Mouse (Mus musculus) ES-E14 (cell line): ENCODE measurements around the gene Tubb5. TPM values are rescaled to one million over a fixed set of nuclear protein-coding genes. Genes with fewer than 3 reads are reported as not detected.

Experiments
- DNase-seq: peaks from one replicate; pipeline ENCODE4 v3.0.0-alpha.2; 2013; ENCODE audit warnings: low read depth, low spot score
- H3K27ac ChIP-seq: 2 replicates; pipeline ENCODE4 v1.5.1; 2012; ENCODE audit warnings: low read depth, mild to moderate bottlenecking, low read length, moderate library complexity, mixed read lengths; ENCODE audit not compliant: poor library complexity, insufficient read depth, severe bottlenecking
- H3K36me3 ChIP-seq: 2 replicates; pipeline ENCODE4 v1.6.1; 2012; ENCODE audit warnings: mild to moderate bottlenecking, low read length, moderate library complexity, mixed read lengths; ENCODE audit not compliant: control insufficient read depth, poor library complexity, insufficient read depth, severe bottlenecking
- H3K4me1 ChIP-seq, 2 experiments: fragments of 150-350 bp in 1 of 2; sonication (generic) in 1 of 2; 2 replicates each; pipeline ENCODE4 v1.6.1; 2012; ENCODE audit warnings: low read length in 2 of 2, mild to moderate bottlenecking in 1 of 2, mixed read lengths in 1 of 2; ENCODE audit not compliant: control insufficient read depth in 2 of 2, insufficient read depth in 2 of 2, poor library complexity in 1 of 2
- H3K4me3 ChIP-seq, 2 experiments: fragments of 150-350 bp in 1 of 2; sonication (generic) in 1 of 2; 2 replicates each; pipeline ENCODE4 v1.5.1; 2012; ENCODE audit warnings: low read length in 2 of 2, low read depth in 1 of 2, mild to moderate bottlenecking in 1 of 2, mixed read lengths in 1 of 2; ENCODE audit not compliant: insufficient read depth in 1 of 2, poor library complexity in 1 of 2, severe bottlenecking in 1 of 2
- H3K9ac ChIP-seq: 2 replicates; pipeline ENCODE4 v1.6.1; 2012; ENCODE audit warnings: low read depth, mild to moderate bottlenecking, low read length, mixed read lengths; ENCODE audit not compliant: poor library complexity, insufficient read depth, severe bottlenecking
- H3K9me3 ChIP-seq: fragments of 150-350 bp; sonication (generic); 2 replicates; pipeline ENCODE4 v1.6.1; 2012; ENCODE audit warnings: low read depth, mild to moderate bottlenecking, low read length; ENCODE audit not compliant: control insufficient read depth, insufficient read depth
- CHD2 ChIP-seq: IDR thresholded peaks from 2 replicates; pipeline ENCODE4 v1.6.1; 2014; ENCODE audit warnings: mild to moderate bottlenecking, low read depth, low read length, inconsistent platforms
- HCFC1 ChIP-seq: IDR thresholded peaks from 2 replicates; pipeline ENCODE4 v1.6.1; 2012; ENCODE audit warnings: low read length, inconsistent platforms, borderline replicate concordance; ENCODE audit not compliant: insufficient read depth
- MAFK ChIP-seq: IDR thresholded peaks from 2 replicates; pipeline ENCODE4 v1.6.1; 2014; ENCODE audit warnings: mild to moderate bottlenecking, low read depth, low read length, inconsistent platforms; ENCODE audit not compliant: insufficient read depth
- ZC3H11A ChIP-seq: IDR thresholded peaks from 2 replicates; pipeline ENCODE4 v1.6.1; 2012; ENCODE audit warnings: low read depth, mild to moderate bottlenecking, inconsistent platforms, low read length, borderline replicate concordance
- ZNF384 ChIP-seq: IDR thresholded peaks from 2 replicates; pipeline ENCODE4 v1.6.1; 2012; ENCODE audit warnings: low read depth, low read length, inconsistent platforms
- in situ Hi-C, 2 experiments: fragments of 600-800 bp; cut with MboI; formaldehyde crosslinking; loops; one replicate each; pipeline ENCODE4 v1.15.1; 2025; ENCODE audit warnings: low sequenced_read_pairs in 2 of 2, inconsistent platforms in 1 of 2; ENCODE audit not compliant: unreplicated experiment in 2 of 2
- total RNA-seq: library from RNA; depleted of rRNA; stranded (reverse); fragments of 300-350 nt; gene quantifications from 2 replicates; pipeline ENCODE4 v1.2.3, GENCODE M21; 2012

Tubb5 gene
- total RNA-seq, 1 experiment: 1,157 TPM

DNA sequence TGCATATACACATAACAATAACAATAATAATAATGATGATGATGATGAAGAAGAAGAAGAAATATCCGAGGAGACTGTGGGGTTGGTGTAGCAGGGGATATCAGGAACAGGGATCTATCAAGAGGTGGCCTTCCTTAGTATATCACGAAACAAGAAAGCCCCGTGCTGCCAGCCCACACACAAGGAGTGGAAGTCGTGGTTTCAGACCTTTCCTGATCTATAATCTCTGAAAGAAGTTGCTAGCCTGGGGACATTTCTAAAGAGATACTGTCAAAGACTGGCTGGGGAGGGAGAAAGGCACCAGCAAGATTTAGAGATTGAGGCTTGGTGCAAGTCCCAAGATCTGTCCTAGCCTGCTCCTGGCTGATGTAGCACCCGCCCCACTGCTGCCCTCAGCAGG is 41.3 kb downstream of the Tubb5 start:
- TF ChIP-seq ZC3H11A (no peak), ZNF384 (no peak), HCFC1 (no peak), MAFK (no peak), CHD2 (no peak)
- no peaks in the 10 kb centered on the region for H3K36me3 ChIP-seq
- in situ Hi-C loops: no loop called here

GRCm38 (mm10) chr17:35795656-35796055 is 42.5 kb downstream of the Tubb5 start:
- Histone ChIP-seq H3K4me3 (no peak overlapping the region), H3K9me3 (no peaks in the 10 kb centered on the region), H3K9ac (no peak overlapping the region), H3K27ac (no peak overlapping the region), H3K4me1 (no peaks in the 10 kb centered on the region), H3K36me3 (no peaks in the 10 kb centered on the region)
- TF ChIP-seq ZC3H11A (no peak), ZNF384 (no peak), HCFC1 (no peak), MAFK (no peak), CHD2 (no peak)
- DNase-seq: no peak
- in situ Hi-C loops: no loop called here

More for the DNA sequence above, 41.3 kb downstream of the Tubb5 start:
- H3K27ac ChIP-seq: no peak overlapping the region
- H3K4me3 ChIP-seq: no peak overlapping the region
- H3K9me3 ChIP-seq: no peaks in the 10 kb centered on the region
- H3K9ac ChIP-seq: no peak overlapping the region
- 0 out of 4 replicates have a peak, but pooled peaks cover 0 to under 1% of the 10 kb centered on the region in 2 experiments for H3K4me1 ChIP-seq
- DNase-seq: no peak

- no peak overlapping the region for H3K9ac ChIP-seq
- TF ChIP-seq CHD2 (no peak), ZC3H11A (no peak), MAFK (no peak), ZNF384 (no peak), HCFC1 (no peak)
- H3K9me3 ChIP-seq: no peaks in the 10 kb centered on the region
- no peak overlapping the region for H3K4me3 ChIP-seq
- H3K4me1 ChIP-seq: no peaks in the 10 kb centered on the region
- no peaks in the 10 kb centered on the region for H3K36me3 ChIP-seq
- in situ Hi-C loops: no loop called here
- no peak for DNase-seq
- no peak overlapping the region for H3K27ac ChIP-seq
Observed at GRCm38 (mm10) chr17:35795099-35795498, 43.0 kb downstream of the Tubb5 start.

DNA sequence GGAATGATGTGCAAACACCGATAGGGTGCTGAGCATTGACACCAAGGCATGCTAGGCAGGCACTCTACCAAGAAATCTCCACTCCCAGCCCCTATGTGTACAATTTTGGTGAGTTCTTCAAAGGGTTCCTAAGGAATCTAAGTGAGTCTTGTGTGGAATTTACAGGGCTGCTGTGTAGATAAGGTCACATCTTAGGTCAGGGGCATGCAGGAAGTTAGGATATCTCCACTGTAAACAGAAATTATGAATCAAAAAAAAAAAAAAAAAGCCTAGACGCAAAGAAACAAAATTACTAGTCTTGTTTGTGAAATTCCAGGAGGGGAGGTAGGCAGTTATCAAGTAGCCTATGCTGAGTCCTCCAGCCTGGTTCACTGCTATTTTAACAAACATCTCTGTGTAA is 45.3 kb downstream of the Tubb5 start:
- TF ChIP-seq CHD2: no peak
- no peak for TF ChIP-seq ZC3H11A
- TF ChIP-seq HCFC1: no peak
- no peak for TF ChIP-seq MAFK
- H3K27ac ChIP-seq: no peak overlapping the region
- H3K4me1 ChIP-seq: no peaks in the 10 kb centered on the region
- DNase-seq: no peak
- H3K36me3 ChIP-seq: no peaks in the 10 kb centered on the region
- in situ Hi-C loops: no loop called here
- no peaks in the 10 kb centered on the region for H3K9me3 ChIP-seq
- no peak overlapping the region for H3K4me3 ChIP-seq
- no peak overlapping the region for H3K9ac ChIP-seq

DNA sequence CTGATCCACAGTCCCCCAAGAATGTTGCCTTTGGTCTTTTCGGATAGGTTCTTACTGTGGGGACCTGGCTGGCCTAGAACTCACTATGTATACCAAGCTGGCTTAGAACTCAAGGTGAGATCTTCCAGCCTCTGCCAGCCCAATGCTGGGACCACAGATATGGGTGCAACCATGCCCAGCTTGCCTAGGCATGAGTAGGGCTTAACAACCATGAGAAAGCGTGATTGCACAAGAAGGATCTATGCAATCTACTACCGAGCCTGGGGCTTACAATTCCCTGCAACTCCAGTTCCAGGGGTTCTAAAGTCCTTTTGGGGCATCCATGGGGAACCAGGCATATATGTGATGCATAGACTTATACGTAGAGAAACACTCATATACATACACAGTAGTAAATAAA is 47.2 kb downstream of the Tubb5 start:
- H3K27ac ChIP-seq: no peak overlapping the region
- H3K9ac ChIP-seq: no peak overlapping the region
- in situ Hi-C loops: no loop called here
- H3K36me3 ChIP-seq: no peaks in the 10 kb centered on the region
- TF ChIP-seq CHD2 (no peak), HCFC1 (no peak), ZC3H11A (no peak), ZNF384 (no peak), MAFK (no peak)
- no peaks in the 10 kb centered on the region for H3K9me3 ChIP-seq
- no peak overlapping the region for H3K4me3 ChIP-seq
- DNase-seq: no peak
- H3K4me1 ChIP-seq: no peaks in the 10 kb centered on the region
